Mouse (Mus musculus) midbrain, embryonic 13.5 days (tissue): Measurements from ENCODE around the gene Emid1. TPM values are rescaled to one million over a fixed set of nuclear protein-coding genes. Genes with fewer than 3 reads are reported as not detected.

Experiments used
- ATAC-seq: fragments of 200-750 bp; cut with Nextera tagmentation; 2 replicates; pipeline ENCODE4 v1.8.0; 2017; ENCODE audit warnings: mild to moderate bottlenecking, moderate TSS enrichment, moderate library complexity
- H3K27ac ChIP-seq: fragments of 300-500 bp; sonication (generic); 2 replicates; pipeline ENCODE4 v1.5.1; 2015; ENCODE audit warnings: inconsistent platforms, mild to moderate bottlenecking, moderate library complexity
- H3K27me3 ChIP-seq: fragments of 300-500 bp; sonication (generic); 2 replicates; pipeline ENCODE4 v1.6.1; 2015; ENCODE audit warnings: mild to moderate bottlenecking, inconsistent platforms
- H3K36me3 ChIP-seq: fragments of 300-500 bp; sonication (generic); 2 replicates; pipeline ENCODE4 v1.6.1; 2015; ENCODE audit warnings: mild to moderate bottlenecking, inconsistent platforms
- H3K4me1 ChIP-seq: fragments of 300-500 bp; sonication (generic); replicated peaks from 2 replicates; pipeline ENCODE4 v1.6.1; 2015; ENCODE audit warnings: inconsistent platforms
- H3K4me2 ChIP-seq: fragments of 300-500 bp; sonication (generic); replicated peaks from 2 replicates; pipeline ENCODE4 v1.6.1; 2015; ENCODE audit warnings: moderate library complexity, mild to moderate bottlenecking, inconsistent platforms
- H3K4me3 ChIP-seq: fragments of 300-500 bp; sonication (generic); replicated peaks from 2 replicates; pipeline ENCODE4 v1.5.1; 2015; ENCODE audit warnings: mild to moderate bottlenecking, inconsistent platforms
- H3K9ac ChIP-seq: fragments of 300-500 bp; sonication (generic); replicated peaks from 2 replicates; pipeline ENCODE4 v1.6.1; 2015; ENCODE audit warnings: mild to moderate bottlenecking, inconsistent platforms
- H3K9me3 ChIP-seq: fragments of 300-500 bp; sonication (generic); 2 replicates; pipeline ENCODE4 v1.6.1; 2016; ENCODE audit warnings: mild to moderate bottlenecking, inconsistent platforms
- WGBS: fragments of 180-500 bp; shearing (Covaris S2); methylation state at CpG from one replicate; pipeline ENCODE4 v1.1.7; 2015; 5-methylcytosine and 5-hydroxymethylcytosine counted together
- polyA plus RNA-seq: library from polyadenylated mRNA; unstranded; fragments of >200 nt; fragmentation: Nextera tagmentation; extraction: Ambion mirVana; gene quantifications from 2 replicates; pipeline ENCODE4 v1.2.1, GENCODE M21; 2015

Emid1 gene
- polyA plus RNA-seq, 1 experiment from 2014 or later, result 6.7 TPM

DNA sequence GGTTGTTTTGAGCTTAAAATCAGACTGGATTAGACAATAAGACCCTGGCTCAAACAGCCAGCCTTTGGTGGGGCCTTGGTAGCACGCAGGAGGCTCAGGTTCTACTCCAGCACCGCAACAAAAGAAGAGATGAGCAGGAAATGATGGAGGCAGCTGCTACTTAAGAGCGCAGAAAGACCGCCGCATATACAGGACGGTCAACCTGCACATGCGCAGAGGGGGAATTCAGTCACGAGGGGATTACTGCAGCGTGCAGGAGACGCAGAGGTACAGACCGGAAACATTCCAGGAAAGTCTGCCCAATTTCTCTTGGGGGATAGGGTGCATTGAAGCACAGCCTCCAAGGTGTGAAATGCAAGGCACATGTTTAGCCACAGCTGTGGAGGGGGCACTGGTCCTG is 6.0 kb upstream of the Emid1 start:
- Histone ChIP-seq H3K27me3 (0 out of 2 replicates have a peak, but pooled peaks cover 3% of the 10 kb centered on the region), H3K9ac (no peak overlapping the region), H3K4me1 (no peaks in the 10 kb centered on the region), H3K9me3 (no peaks in the 10 kb centered on the region), H3K4me2 (no peak overlapping the region), H3K36me3 (no peaks in the 10 kb centered on the region), H3K4me3 (no peak overlapping the region), H3K27ac (no peak overlapping the region)
- WGBS, result 89% methylated on average over 11 of the region's 11 CpGs
- ATAC-seq, result no peak

- Histone ChIP-seq H3K27me3 (peaks cover 20% of the 10 kb centered on the region; the same call in 1 of the 2 replicates), H3K36me3 (no peaks in the 10 kb centered on the region)
- ATAC-seq, result no peak
Observed at GRCm38 (mm10) chr11:5154961-5155805, 3.1 kb upstream of the Emid1 start.

GRCm38 (mm10) chr11:5151247-5151630 is 818 bp downstream of the Emid1 start:
- peak overlapping the region; percentile 82 for H3K4me2 ChIP-seq
- WGBS, result 6% methylated on average over 4 of the region's 4 CpGs
- H3K9me3 ChIP-seq, result no peaks in the 10 kb centered on the region
- peak overlapping the region; percentile 53 for H3K4me3 ChIP-seq
- H3K36me3 ChIP-seq, result no peaks in the 10 kb centered on the region
- no peak overlapping the region for H3K27ac ChIP-seq
- peaks cover 20% of the 10 kb centered on the region; the same call in 1 of the 2 replicates for H3K27me3 ChIP-seq
- H3K9ac ChIP-seq, result peak overlapping the region; percentile 65; the same call in 1 of the 2 replicates
- peaks cover 32% of the 10 kb centered on the region for H3K4me1 ChIP-seq
- ATAC-seq, result no peak

More at GRCm38 (mm10) chr11:5154961-5155805, 3.1 kb upstream of the Emid1 start:
- Histone ChIP-seq H3K4me2 (no peak overlapping the region), H3K9me3 (no peaks in the 10 kb centered on the region), H3K27ac (no peak overlapping the region), H3K4me1 (peaks cover 17% of the 10 kb centered on the region), H3K9ac (no peak overlapping the region), H3K4me3 (no peak overlapping the region)
- WGBS, result 46% methylated on average over 10 of the region's 10 CpGs

- H3K4me2 ChIP-seq, result no peak overlapping the region
- no peaks in the 10 kb centered on the region for H3K9me3 ChIP-seq
- no peak overlapping the region for H3K4me3 ChIP-seq
- 50% methylated on average over 9 of the region's 9 CpGs for WGBS
- H3K36me3 ChIP-seq, result no peaks in the 10 kb centered on the region
- H3K27me3 ChIP-seq, result peaks cover 20% of the 10 kb centered on the region; the same call in 1 of the 2 replicates
- no peak for ATAC-seq
- H3K4me1 ChIP-seq, result peaks cover 32% of the 10 kb centered on the region
- H3K27ac ChIP-seq, result no peak overlapping the region
- no peak overlapping the region for H3K9ac ChIP-seq
Observed at GRCm38 (mm10) chr11:5150416-5151246, 1.4 kb downstream of the Emid1 start.

GRCm38 (mm10) chr11:5149955-5150354 is 2.1 kb downstream of the Emid1 start:
- Histone ChIP-seq H3K4me3 (no peak overlapping the region), H3K27ac (no peak overlapping the region), H3K27me3 (peaks cover 20% of the 10 kb centered on the region; the same call in 1 of the 2 replicates), H3K9me3 (no peaks in the 10 kb centered on the region), H3K4me1 (peaks cover 32% of the 10 kb centered on the region), H3K4me2 (no peak overlapping the region), H3K36me3 (no peaks in the 10 kb centered on the region), H3K9ac (no peak overlapping the region)
- 73% methylated on average over 9 of the region's 9 CpGs for WGBS
- ATAC-seq, result no peak

DNA sequence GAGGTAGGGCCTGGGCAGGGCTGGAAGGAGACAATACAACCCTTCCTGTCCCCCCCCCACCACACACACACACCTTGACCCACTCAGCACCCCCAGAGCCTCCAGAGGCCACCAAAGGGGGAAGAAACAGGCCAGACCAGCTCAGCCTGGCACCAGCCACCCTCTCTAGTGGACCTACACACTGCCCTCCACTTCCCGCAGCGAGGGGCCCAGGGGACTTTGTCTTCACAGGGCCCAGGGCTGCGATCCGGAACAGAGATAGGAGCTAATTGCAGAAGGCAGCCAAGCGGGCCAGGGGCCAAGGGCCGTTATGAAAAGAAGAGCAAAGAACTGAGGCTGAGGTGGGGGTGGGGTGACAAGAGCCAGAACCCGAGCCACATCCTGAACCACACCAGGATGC is 2.8 kb downstream of the Emid1 start:
- peaks cover 19% of the 10 kb centered on the region; the same call in 1 of the 2 replicates for H3K27me3 ChIP-seq
- H3K4me2 ChIP-seq, result no peak overlapping the region
- H3K4me1 ChIP-seq, result peaks cover 32% of the 10 kb centered on the region
- ATAC-seq, result no peak
- WGBS, result 27% methylated on average over 7 of the region's 7 CpGs
- no peaks in the 10 kb centered on the region for H3K9me3 ChIP-seq
- no peak overlapping the region for H3K4me3 ChIP-seq
- no peaks in the 10 kb centered on the region for H3K36me3 ChIP-seq
- H3K9ac ChIP-seq, result no peak overlapping the region
- H3K27ac ChIP-seq, result no peak overlapping the region

- Histone ChIP-seq H3K36me3 (no peaks in the 10 kb centered on the region), H3K9ac (no peak overlapping the region), H3K9me3 (no peaks in the 10 kb centered on the region), H3K27ac (no peak overlapping the region), H3K4me3 (no peak overlapping the region), H3K27me3 (no peaks in the 10 kb centered on the region; the same call in 1 of the 2 replicates), H3K4me1 (peaks cover 17% of the 10 kb centered on the region), H3K4me2 (no peak overlapping the region)
- 90% methylated on average over 3 of the region's 3 CpGs for WGBS
- ATAC-seq, result no peak
Observed at GRCm38 (mm10) chr11:5145600-5145999, 6.5 kb downstream of the Emid1 start.

DNA sequence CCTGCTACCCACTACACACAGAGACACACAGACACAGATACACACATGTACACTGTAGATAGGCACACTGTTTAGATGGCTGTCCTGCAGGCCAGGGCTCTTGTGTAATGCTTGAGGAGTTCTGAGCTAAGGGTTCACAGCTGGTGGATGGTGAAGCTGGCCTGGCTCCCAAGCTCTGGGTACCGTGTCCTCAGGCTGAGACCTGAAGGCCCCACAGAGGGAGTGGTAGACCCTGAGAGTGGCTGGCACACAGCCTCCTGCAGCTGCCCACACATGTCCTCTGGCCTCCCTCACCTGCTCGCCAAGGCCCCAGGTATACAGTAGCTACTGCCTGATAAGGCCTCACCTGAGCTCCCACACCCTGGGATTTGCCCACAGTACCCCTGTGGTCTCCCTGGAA is 10.1 kb downstream of the Emid1 start:
- Histone ChIP-seq H3K4me3 (no peak overlapping the region), H3K4me1 (peaks cover 6% of the 10 kb centered on the region), H3K27me3 (no peaks in the 10 kb centered on the region), H3K27ac (no peak overlapping the region), H3K36me3 (no peaks in the 10 kb centered on the region), H3K4me2 (no peak overlapping the region), H3K9ac (no peak overlapping the region), H3K9me3 (no peaks in the 10 kb centered on the region)
- WGBS, result 79% methylated on average over 2 of the region's 2 CpGs
- no peak for ATAC-seq

DNA sequence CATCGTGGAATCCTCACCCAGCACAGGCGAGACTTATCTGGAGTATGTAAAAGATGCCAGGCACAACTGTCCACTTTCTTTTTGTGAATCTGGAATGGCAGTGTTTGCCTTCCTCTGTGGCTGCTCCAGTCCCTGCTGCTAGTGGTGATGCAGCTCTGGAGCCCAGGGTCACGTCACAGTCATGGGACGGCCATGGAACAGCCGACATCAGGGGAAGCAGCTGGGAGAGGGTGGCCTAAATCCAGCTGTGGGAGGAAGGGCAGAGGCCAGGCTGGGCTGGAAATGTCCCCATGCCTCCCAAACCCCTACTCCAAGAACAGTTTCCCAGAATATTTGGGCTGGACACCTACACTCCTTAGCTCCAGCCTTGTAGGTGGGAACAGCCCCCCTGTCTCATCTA is 10.8 kb downstream of the Emid1 start:
- H3K9me3 ChIP-seq, result no peaks in the 10 kb centered on the region
- WGBS, result 83% methylated on average over 5 of the region's 5 CpGs
- no peak for ATAC-seq

GRCm38 (mm10) chr11:5140619-5141018 is 11.4 kb downstream of the Emid1 start:
- Histone ChIP-seq H3K4me3 (no peak overlapping the region), H3K27ac (no peak overlapping the region), H3K9me3 (no peaks in the 10 kb centered on the region), H3K36me3 (no peaks in the 10 kb centered on the region), H3K4me2 (no peak overlapping the region), H3K27me3 (no peaks in the 10 kb centered on the region), H3K9ac (no peak overlapping the region), H3K4me1 (peaks cover 6% of the 10 kb centered on the region)
- 62% methylated on average over 8 of the region's 8 CpGs for WGBS
- no peak for ATAC-seq

More for the DNA sequence above, 10.8 kb downstream of the Emid1 start:
- no peaks in the 10 kb centered on the region for H3K27me3 ChIP-seq
- H3K36me3 ChIP-seq, result no peaks in the 10 kb centered on the region
- no peak overlapping the region for H3K27ac ChIP-seq
- no peak overlapping the region for H3K4me3 ChIP-seq
- H3K4me2 ChIP-seq, result no peak overlapping the region
- H3K4me1 ChIP-seq, result peaks cover 6% of the 10 kb centered on the region
- no peak overlapping the region for H3K9ac ChIP-seq

DNA sequence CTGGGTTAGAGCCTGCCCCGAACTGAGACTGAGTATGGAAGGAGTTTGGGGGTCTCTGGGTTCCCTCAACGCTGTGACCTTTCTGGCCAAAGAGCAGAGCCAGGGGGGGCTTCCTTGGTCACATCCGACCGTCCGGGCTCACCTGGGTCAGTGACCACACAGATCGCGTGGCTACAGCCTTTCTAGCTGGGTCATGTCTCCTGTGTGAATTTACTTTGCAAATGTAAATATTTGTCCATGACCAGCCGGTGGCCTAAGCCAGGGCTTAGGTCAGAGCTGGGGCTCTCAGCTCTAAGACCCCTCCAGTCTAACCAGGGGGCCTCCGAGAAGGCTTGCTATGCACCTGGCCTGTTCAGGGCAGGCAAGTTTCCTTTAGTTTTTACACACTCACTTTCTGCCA is 12.7 kb downstream of the Emid1 start:
- H3K9ac ChIP-seq, result no peak overlapping the region
- no peak for ATAC-seq
- WGBS, result 85% methylated on average over 9 of the region's 9 CpGs

GRCm38 (mm10) chr11:5138642-5139041 is 13.4 kb downstream of the Emid1 start:
- WGBS, result 88% methylated on average over 2 of the region's 2 CpGs
- Histone ChIP-seq H3K27me3 (no peaks in the 10 kb centered on the region), H3K9ac (no peak overlapping the region), H3K4me1 (peaks cover 6% of the 10 kb centered on the region), H3K4me2 (no peak overlapping the region), H3K27ac (no peak overlapping the region), H3K9me3 (no peaks in the 10 kb centered on the region), H3K36me3 (no peaks in the 10 kb centered on the region), H3K4me3 (no peak overlapping the region)
- no peak for ATAC-seq

More for the DNA sequence above, 12.7 kb downstream of the Emid1 start:
- H3K9me3 ChIP-seq, result no peaks in the 10 kb centered on the region
- no peaks in the 10 kb centered on the region for H3K36me3 ChIP-seq
- no peak overlapping the region for H3K27ac ChIP-seq
- no peak overlapping the region for H3K4me3 ChIP-seq
- H3K4me1 ChIP-seq, result peaks cover 6% of the 10 kb centered on the region
- H3K27me3 ChIP-seq, result no peaks in the 10 kb centered on the region
- no peak overlapping the region for H3K4me2 ChIP-seq
